Mouse (Mus musculus): ENCODE measurements at regions not wholly inside any gene's neighbourhood (a gene's known extent, or its start where the extent isn't known, plus 50 kb on each side); places are given as distances from the start of the nearest gene placed in this dataset.

DNA sequence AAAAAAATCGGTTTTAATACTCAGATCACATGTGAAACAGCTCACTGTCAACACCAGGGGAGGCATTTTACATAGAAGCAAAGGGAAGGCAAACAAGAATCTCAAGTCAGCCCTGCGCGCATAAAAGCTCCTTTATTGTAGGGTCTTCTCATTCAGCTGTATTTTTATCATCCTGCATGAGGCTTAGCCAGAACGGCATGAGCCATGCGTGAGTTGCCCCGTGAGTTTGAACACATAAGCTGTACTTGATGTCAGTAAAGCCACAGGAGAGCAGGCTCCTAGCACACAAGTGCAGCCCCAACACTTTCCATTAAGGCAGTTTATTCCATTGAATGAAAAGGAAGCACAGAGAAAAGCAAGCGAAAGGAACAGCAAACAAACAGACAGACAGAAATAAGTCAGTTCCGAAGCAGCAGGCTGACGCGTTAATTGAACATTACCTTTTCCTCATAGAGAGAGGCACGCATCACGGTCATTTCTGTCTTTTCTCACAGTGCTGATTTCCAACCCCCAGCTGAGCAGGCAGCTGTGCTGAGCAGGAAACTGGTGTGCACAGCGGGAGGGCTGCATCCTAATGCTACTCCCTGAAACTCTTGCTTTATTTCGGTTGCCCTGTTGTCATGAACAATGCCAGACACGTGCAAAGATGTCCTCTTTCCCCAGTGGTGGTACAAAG is 386.6 kb downstream of the Basp1 start:
- no peaks in the 10 kb centered on the region; the same call in 1 of the 2 replicates for H3K27me3 ChIP-seq (ENCODE audit: control insufficient read depth, insufficient read depth, low read length)
- no peak for TF ChIP-seq CTCF (IDR thresholded peaks at IDR 0.05; ENCODE audit: borderline replicate concordance, insufficient read depth, low read depth, low read length)
- 11% methylated on average over 15 of the region's 15 CpGs for WGBS

DNA sequence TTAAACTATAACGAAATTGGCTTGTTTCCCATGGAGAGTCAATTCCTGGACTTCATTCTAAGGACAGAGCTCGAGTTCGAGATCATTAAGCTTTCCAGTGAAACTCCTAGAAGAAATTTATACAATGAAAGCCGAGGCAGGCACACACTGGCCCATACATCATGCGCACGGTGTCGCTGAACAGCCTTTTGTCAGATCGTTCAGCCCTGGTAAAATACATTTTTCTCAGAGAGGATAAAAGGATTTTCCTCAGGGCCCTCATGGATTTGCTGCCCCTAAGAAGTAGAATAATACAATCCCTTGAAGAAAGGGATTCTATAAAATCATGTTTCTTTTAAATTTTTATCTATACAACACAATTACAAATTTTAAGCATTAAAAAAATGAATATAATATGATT is 387.2 kb downstream of the Basp1 start:
- WGBS = 66% methylated on average over 8 of the region's 8 CpGs
- DNase-seq = no peak
- no peaks in the 10 kb centered on the region; the same call in 1 of the 2 replicates for H3K27me3 ChIP-seq (ENCODE audit: control insufficient read depth, insufficient read depth, low read length)
- no peak overlapping the region for H3K4me3 ChIP-seq (replicated peaks; ENCODE audit: insufficient read depth, low read depth, low read length)
- no peak overlapping the region for H3K27ac ChIP-seq (ENCODE audit: insufficient read depth, low read length)
- no peaks in the 10 kb centered on the region for H3K4me1 ChIP-seq (ENCODE audit: control insufficient read depth, insufficient read depth, low read length)
- no peak for TF ChIP-seq CTCF (IDR thresholded peaks at IDR 0.05; ENCODE audit: borderline replicate concordance, insufficient read depth, low read depth, low read length)
- TF ChIP-seq POLR2A (IDR thresholded peaks at IDR 0.05; ENCODE audit: borderline replicate concordance, insufficient read depth, low read length) = no peak

More for the DNA sequence above, 386.6 kb downstream of the Basp1 start:
- Histone ChIP-seq H3K4me1 (ENCODE audit: control insufficient read depth, insufficient read depth, low read length) (no peaks in the 10 kb centered on the region), H3K4me3 (replicated peaks; ENCODE audit: insufficient read depth, low read depth, low read length) (peak overlapping the region; percentile 4), H3K27ac (ENCODE audit: insufficient read depth, low read length) (no peak overlapping the region)
- DNase-seq = peak; percentile 28 to 36

DNA sequence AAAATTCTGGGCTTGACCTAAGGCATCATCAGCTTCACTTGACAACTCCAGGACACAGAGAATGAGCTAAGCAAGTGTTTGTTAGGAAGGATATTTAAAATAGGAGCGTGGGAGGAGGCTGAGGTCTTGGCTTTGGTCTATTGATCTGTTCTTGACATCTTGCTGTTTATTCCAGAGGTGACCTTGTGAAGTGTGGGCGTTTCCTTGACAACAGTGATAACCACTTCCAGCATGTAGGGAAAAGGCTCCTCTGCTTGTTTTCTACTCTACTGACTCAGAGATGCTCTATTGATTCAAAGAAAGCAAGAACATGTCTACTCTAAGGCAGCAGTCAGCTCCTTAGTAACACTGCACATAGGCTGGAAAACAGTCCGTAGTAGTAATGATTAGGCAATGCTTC is 392.6 kb downstream of the Basp1 start:
- no peaks in the 10 kb centered on the region for H3K4me1 ChIP-seq (ENCODE audit: control insufficient read depth, insufficient read depth, low read length)
- TF ChIP-seq POLR2A (IDR thresholded peaks at IDR 0.05; ENCODE audit: borderline replicate concordance, insufficient read depth, low read length) (no peak), CTCF (IDR thresholded peaks at IDR 0.05; ENCODE audit: borderline replicate concordance, insufficient read depth, low read depth, low read length) (no peak)
- no peak overlapping the region for H3K4me3 ChIP-seq (replicated peaks; ENCODE audit: insufficient read depth, low read depth, low read length)
- no peaks in the 10 kb centered on the region; the same call in 1 of the 2 replicates for H3K27me3 ChIP-seq (ENCODE audit: control insufficient read depth, insufficient read depth, low read length)
- no peak overlapping the region for H3K27ac ChIP-seq (ENCODE audit: insufficient read depth, low read length)
- DNase-seq = no peak
- 77% methylated on average over 3 of the region's 3 CpGs for WGBS

GRCm38 (mm10) chr15:25019352-25019941 is 394.1 kb downstream of the Basp1 start:
- no peak overlapping the region for H3K4me3 ChIP-seq (replicated peaks; ENCODE audit: insufficient read depth, low read depth, low read length)
- H3K27ac ChIP-seq (ENCODE audit: insufficient read depth, low read length) = no peak overlapping the region
- 34% methylated on average over 12 of the region's 12 CpGs for WGBS
- no peaks in the 10 kb centered on the region for H3K4me1 ChIP-seq (ENCODE audit: control insufficient read depth, insufficient read depth, low read length)
- TF ChIP-seq CTCF (IDR thresholded peaks at IDR 0.05; ENCODE audit: borderline replicate concordance, insufficient read depth, low read depth, low read length) = no peak
- peak in 1 of 2 experiments; percentile 27 for DNase-seq
- no peaks in the 10 kb centered on the region for H3K27me3 ChIP-seq (ENCODE audit: control insufficient read depth, insufficient read depth, low read length)

DNA sequence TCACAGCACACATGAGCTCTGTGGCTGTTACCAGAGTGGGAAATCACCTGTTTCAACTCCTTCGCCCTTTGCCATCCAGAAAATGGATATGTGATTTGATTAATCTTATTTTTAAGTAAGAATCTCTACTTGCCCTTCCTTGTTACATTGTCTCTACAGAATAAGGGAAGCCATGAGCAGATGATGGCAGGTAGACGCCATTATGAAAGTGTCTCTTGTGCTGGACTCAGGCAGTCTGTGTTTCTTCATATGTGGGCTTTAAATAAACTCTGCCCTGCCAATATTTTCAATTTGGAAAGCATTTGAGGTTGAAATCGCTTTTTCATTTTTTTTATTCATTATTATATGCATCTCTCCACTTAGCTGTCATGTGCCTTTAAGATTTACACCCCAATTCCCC is 394.6 kb downstream of the Basp1 start:
- no peaks in the 10 kb centered on the region for H3K27me3 ChIP-seq (ENCODE audit: control insufficient read depth, insufficient read depth, low read length)
- TF ChIP-seq CTCF (IDR thresholded peaks at IDR 0.05; ENCODE audit: borderline replicate concordance, insufficient read depth, low read depth, low read length) = no peak
- TF ChIP-seq POLR2A (IDR thresholded peaks at IDR 0.05; ENCODE audit: borderline replicate concordance, insufficient read depth, low read length) = no peak
- no peak overlapping the region for H3K27ac ChIP-seq (ENCODE audit: insufficient read depth, low read length)
- no peaks in the 10 kb centered on the region for H3K4me1 ChIP-seq (ENCODE audit: control insufficient read depth, insufficient read depth, low read length)
- no peak overlapping the region for H3K4me3 ChIP-seq (replicated peaks; ENCODE audit: insufficient read depth, low read depth, low read length)
- no peak for DNase-seq
- 74% methylated on average over 3 of the region's 3 CpGs for WGBS

GRCm38 (mm10) chr15:25007720-25008119 is 405.8 kb downstream of the Basp1 start:
- Histone ChIP-seq H3K27me3 (ENCODE audit: control insufficient read depth, insufficient read depth, low read length) (no peaks in the 10 kb centered on the region), H3K4me3 (replicated peaks; ENCODE audit: insufficient read depth, low read depth, low read length) (no peak overlapping the region), H3K27ac (ENCODE audit: insufficient read depth, low read length) (no peak overlapping the region), H3K4me1 (ENCODE audit: control insufficient read depth, insufficient read depth, low read length) (no peaks in the 10 kb centered on the region)
- TF ChIP-seq POLR2A (IDR thresholded peaks at IDR 0.05; ENCODE audit: borderline replicate concordance, insufficient read depth, low read length) (no peak), CTCF (IDR thresholded peaks at IDR 0.05; ENCODE audit: borderline replicate concordance, insufficient read depth, low read depth, low read length) (no peak)
- DNase-seq = no peak
- 79% methylated on average over 2 of the region's 2 CpGs for WGBS

DNA sequence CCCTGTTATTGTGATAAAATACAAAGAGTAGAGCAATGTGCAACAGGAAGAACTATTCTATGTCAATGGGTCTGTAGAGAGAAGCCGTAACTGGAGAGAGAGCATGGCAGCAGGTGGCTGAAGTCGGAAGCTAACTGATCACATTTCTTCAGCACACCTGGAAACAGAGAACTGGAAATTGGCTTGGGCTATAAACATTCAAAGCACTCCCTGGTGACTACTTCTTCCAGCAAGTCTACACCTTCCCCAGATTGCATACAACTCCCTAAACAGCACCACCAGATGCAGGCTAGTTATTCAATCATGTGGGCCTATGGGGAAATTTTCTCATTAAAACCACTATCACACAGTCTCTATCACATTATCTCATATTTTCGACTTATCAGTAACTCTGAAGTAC is 413.4 kb downstream of the Basp1 start:
- Histone ChIP-seq H3K4me1 (ENCODE audit: control insufficient read depth, insufficient read depth, low read length) (no peaks in the 10 kb centered on the region), H3K27me3 (ENCODE audit: control insufficient read depth, insufficient read depth, low read length) (no peaks in the 10 kb centered on the region), H3K4me3 (replicated peaks; ENCODE audit: insufficient read depth, low read depth, low read length) (no peak overlapping the region), H3K27ac (ENCODE audit: insufficient read depth, low read length) (no peak overlapping the region)
- TF ChIP-seq POLR2A (IDR thresholded peaks at IDR 0.05; ENCODE audit: borderline replicate concordance, insufficient read depth, low read length) (no peak), CTCF (IDR thresholded peaks at IDR 0.05; ENCODE audit: borderline replicate concordance, insufficient read depth, low read depth, low read length) (no peak)
- 94% methylated on average over 3 of the region's 3 CpGs for WGBS
- DNase-seq = no peak

DNA sequence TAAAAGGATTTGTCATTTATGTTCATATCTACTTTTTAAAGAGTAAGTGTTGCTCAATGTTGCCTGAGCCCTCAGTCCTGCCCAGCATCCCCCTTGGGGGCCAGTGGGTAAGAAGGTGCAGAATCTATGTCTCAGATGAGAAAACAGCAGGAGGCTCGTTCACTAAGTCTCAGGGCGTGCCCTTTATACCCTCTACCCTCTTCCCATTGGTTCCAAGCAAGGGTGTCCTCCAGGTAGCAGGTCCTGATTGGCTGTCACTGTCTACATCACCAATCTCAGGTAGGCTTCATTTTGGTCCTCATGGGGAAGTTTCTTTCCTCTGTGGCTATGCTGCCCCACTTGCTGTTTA is 420.3 kb downstream of the Basp1 start:
- 85% methylated on average over 2 of the region's 2 CpGs for WGBS
- TF ChIP-seq CTCF (IDR thresholded peaks at IDR 0.05; ENCODE audit: borderline replicate concordance, insufficient read depth, low read depth, low read length) (no peak), POLR2A (IDR thresholded peaks at IDR 0.05; ENCODE audit: borderline replicate concordance, insufficient read depth, low read length) (no peak)
- H3K27ac ChIP-seq (ENCODE audit: insufficient read depth, low read length) = no peak overlapping the region

More for the DNA sequence above, 420.3 kb downstream of the Basp1 start:
- no peaks in the 10 kb centered on the region for H3K4me1 ChIP-seq (ENCODE audit: control insufficient read depth, insufficient read depth, low read length)
- no peaks in the 10 kb centered on the region for H3K27me3 ChIP-seq (ENCODE audit: control insufficient read depth, insufficient read depth, low read length)
- no peak overlapping the region for H3K4me3 ChIP-seq (replicated peaks; ENCODE audit: insufficient read depth, low read depth, low read length)
- DNase-seq = no peak
